Mouse (Mus musculus) right cerebral cortex, adult 18-20 months (tissue): ENCODE measurements around the gene Slc22a6.

Source experiments
- DNase-seq: peaks from one replicate; pipeline ENCODE4 v3.0.0; 2022; ENCODE audit warnings: mixed read lengths

The Slc22a6 gene

GRCm38 (mm10) chr19:8611358-8612123, 6.3 kb upstream of the Slc22a6 start:
- DNase-seq = no peak

GRCm38 (mm10) chr19:8613111-8613510, 4.7 kb upstream of the Slc22a6 start:
- no peak for DNase-seq

DNA sequence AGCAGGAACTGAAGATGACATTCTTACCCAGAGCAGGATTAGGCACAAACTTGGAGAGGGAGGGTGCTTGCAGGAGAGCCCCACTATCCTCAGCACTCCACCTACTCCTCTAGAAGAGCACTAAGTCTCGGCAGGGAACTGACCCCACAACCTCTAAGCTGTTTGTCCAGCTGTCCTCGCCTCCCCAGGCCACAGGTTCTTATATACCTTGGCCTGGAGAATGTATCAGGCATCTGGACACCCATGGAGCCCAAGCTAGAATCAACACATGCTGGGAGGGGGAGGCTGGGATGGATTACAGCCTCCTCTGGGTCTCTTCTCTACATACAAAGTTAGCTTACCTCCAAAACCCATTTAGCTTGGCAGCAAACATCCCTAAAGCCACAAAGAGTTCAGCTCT, 3.5 kb upstream of the Slc22a6 start:
- DNase-seq = no peak

- no peak for DNase-seq
Measured at GRCm38 (mm10) chr19:8616314-8616713, 1.5 kb upstream of the Slc22a6 start.

DNA sequence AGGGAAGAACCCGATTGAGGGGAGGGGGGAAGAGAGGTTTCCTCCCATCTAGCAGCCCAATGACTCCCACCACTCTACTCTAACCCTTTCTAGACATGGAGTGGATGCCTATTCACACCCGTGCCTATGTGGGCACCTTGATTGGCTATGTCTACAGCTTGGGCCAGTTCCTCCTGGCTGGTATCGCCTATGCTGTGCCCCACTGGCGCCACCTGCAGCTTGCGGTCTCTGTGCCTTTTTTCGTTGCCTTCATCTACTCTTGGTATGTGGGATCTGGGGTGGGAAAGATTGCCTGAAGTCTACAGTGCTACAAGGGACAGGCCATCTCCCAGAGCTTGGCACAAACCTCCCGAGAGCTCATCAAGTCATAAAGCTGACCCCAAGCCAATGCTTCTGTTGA, 3.3 kb downstream of the Slc22a6 start:
- DNase-seq = no peak

GRCm38 (mm10) chr19:8630249-8630648, 12.4 kb downstream of the Slc22a6 start:
- DNase-seq = no peak

GRCm38 (mm10) chr19:8630826-8631225, 13.0 kb downstream of the Slc22a6 start:
- DNase-seq = no peak

DNA sequence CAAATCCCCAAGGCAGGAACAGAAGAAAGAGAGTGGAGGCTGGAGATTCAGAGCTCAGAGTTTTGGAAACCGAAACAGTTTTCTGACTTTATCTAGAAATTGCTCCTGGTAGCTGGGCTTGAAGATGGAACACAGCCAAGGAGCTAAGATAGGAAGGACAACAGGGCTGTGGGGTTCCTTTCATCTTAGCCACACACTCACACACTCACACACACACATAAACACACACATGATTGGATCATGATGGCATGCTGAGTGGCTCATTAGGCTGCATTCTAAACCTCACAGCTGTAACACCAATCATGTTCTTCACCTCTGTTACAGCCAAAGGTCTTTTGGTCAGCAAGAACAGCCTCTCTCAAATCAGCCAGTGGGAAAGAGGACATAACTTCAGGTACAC, 14.2 kb downstream of the Slc22a6 start:
- DNase-seq = no peak

GRCm38 (mm10) chr19:8642086-8642485, 24.2 kb downstream of the Slc22a6 start:
- DNase-seq = no peak

DNA sequence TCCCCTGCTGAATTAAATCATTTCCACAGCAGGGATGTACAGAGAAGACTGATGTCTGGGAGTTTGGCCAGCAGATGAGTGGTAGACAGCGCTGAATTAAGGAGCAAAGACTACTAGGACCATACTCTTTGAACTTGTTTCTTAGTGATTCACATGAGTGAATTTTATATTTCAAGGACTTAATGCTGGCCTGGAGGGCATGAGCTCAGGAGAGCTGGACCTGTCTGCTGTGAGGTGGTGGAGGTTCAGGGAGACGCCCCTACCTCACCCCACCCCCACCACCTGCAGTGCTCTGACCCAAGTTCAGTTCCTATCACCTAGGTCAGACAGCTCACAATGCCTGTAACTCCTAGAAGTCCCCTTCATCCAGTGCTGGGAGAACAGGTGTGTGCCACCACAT, 28.6 kb downstream of the Slc22a6 start:
- no peak for DNase-seq

GRCm38 (mm10) chr19:8655833-8656232, 38.0 kb downstream of the Slc22a6 start:
- no peak for DNase-seq

- no peak for DNase-seq
Measured at GRCm38 (mm10) chr19:8656341-8656740, 38.5 kb downstream of the Slc22a6 start.

- DNase-seq = peak; percentile 92
Measured at GRCm38 (mm10) chr19:8661821-8662307, 44.0 kb downstream of the Slc22a6 start.

DNA sequence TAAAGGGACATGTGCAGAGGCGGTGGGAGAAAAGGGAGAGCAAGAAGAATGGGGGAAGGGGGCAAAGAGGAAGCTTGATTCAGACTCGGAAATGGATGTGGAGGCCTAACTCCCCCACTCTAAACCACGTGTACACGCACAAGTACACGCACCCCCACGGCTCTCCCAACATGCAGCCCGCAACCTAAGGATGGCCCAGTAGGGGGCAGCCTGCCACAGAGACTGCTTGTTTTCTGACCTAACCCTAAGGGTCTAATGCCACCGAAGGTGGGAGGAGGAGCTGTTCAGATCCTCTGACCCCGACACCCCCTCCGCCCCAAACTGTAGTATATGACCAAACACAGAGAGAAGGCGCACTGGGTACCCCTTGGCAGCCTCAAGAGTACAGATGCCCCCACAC, 44.5 kb downstream of the Slc22a6 start:
- DNase-seq = peak; percentile 90

GRCm38 (mm10) chr19:8663360-8663839, 45.6 kb downstream of the Slc22a6 start, which contains the start of gene Chrm1:
Chrm1 (plus strand) TSS chr19:8663789.
- peak; percentile 32 for DNase-seq

GRCm38 (mm10) chr19:8663911-8664421, 46.1 kb downstream of the Slc22a6 start:
- peak; percentile 87 for DNase-seq

DNA sequence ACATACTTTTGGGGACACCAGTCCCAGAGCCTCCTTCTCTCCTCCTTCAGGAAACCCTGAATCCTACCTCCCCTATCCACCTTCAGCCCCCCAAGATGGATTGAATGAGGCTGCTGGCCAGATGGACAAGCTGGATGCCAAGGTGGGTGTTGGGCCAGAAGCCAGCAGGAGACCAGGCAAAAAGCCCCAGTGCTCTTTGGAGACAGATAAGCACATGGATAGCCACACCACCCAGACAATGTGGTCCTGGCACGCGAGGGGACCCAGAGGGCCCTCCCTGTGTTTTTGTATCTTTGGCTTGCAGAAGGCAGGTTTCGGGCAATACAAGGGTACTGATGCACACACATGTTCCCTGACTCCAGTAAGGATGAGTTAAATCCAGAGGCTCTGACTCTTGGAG, 47.0 kb downstream of the Slc22a6 start:
- no peak for DNase-seq

DNA sequence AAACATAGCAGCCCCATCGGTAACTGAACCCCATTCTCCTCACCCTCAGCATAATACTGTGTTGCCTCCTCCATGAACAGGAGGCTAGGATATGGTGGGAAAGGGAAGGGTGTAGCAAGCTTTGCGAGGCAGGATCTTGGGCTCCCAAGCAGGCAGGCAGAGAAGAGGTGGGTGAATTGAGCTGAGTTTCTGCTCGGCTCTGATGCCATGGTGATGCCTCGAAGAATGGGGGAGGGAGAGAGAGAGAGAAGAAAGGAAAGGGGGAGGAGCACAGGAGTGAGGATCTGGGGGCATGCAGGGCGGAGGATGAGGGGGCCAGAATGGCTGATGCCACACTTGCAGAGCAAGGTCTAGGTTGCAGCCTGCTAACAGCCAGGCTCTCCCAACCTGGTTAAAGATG, 47.9 kb downstream of the Slc22a6 start:
- peak; percentile 72 for DNase-seq

- no peak for DNase-seq
Measured at GRCm38 (mm10) chr19:8672859-8673258, 55.0 kb downstream of the Slc22a6 start.

DNA sequence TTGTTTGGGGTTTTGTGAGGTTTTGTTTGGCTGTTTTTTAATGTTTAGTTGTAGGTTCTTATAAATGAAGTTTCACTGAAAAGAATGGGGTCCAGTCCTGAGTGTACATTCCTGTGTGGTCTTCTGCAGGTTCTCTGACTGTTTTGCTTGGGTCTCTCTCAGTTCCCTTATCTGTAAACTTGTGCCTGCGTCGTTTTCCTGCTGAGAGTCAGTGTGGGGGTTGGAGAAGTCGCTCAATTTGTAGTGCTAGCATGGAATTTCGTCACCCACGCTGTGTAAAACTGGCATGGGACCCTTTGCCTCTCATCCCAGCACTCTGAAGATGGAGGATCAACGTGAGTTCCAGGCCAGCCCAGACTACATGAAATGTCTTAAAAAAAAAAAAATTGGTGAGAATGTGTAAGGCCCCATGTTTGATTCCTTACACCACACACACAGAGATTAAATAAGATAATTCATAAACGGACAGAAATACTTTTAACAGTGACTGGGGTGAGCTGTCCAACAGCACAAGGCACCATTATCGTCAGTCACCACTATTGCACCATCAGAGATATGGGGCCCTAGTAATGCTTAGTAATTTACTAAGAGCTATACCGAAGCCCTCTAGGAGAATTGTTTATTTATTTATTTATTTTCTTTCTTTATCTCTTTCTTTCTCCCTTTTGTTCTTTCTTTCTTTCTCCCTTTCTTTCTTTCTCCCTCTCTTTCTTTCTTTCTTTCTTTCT, 55.7 kb downstream of the Slc22a6 start:
- no peak for DNase-seq
